Mouse (Mus musculus) forebrain, embryonic 14.5 days (tissue): ENCODE data around the gene H2al1c. TPM values are rescaled to one million over a fixed set of nuclear protein-coding genes. Genes with fewer than 3 reads are reported as not detected.
"Not testable (repeated sequence)": the region's sequence is repeated elsewhere in the genome, so short reads cannot be mapped to it uniquely, and the experiment has no call there.

Experiments
- ATAC-seq: fragments of 200-750 bp; cut with Nextera tagmentation; 2 replicates; pipeline ENCODE4 v1.8.0; 2017; ENCODE audit warnings: mild to moderate bottlenecking, moderate library complexity
- DNase-seq: peaks from one replicate; pipeline ENCODE4 v3.0.0-alpha.2; 2015; ENCODE audit warnings: low spot score
- H3K27ac ChIP-seq: fragments of 300-500 bp; sonication (generic); 2 replicates; pipeline ENCODE4 v1.5.1; 2014; ENCODE audit warnings: low read depth, mild to moderate bottlenecking, control low read depth, low read length, moderate library complexity
- H3K27me3 ChIP-seq: fragments of 300-500 bp; sonication (generic); replicated peaks from 2 replicates; pipeline ENCODE4 v1.6.1; 2014; ENCODE audit warnings: low read length, control low read depth, mixed read lengths; ENCODE audit not compliant: control insufficient read depth, insufficient read depth
- H3K36me3 ChIP-seq: fragments of 300-500 bp; sonication (generic); 2 replicates; pipeline ENCODE4 v1.6.1; 2014; ENCODE audit warnings: low read length, control low read depth; ENCODE audit not compliant: control insufficient read depth, insufficient read depth
- H3K4me1 ChIP-seq: fragments of 300-500 bp; sonication (generic); 2 replicates; pipeline ENCODE4 v1.6.1; 2014; ENCODE audit warnings: antibody characterized with exemption, low read length, control low read depth; ENCODE audit not compliant: control insufficient read depth, insufficient read depth
- H3K4me2 ChIP-seq: fragments of 300-500 bp; sonication (generic); 2 replicates; pipeline ENCODE4 v1.6.1; 2014; ENCODE audit warnings: mild to moderate bottlenecking, control low read depth, low read length
- H3K4me3 ChIP-seq: fragments of 300-500 bp; sonication (generic); 2 replicates; pipeline ENCODE4 v1.5.1; 2014; ENCODE audit warnings: low read depth, low read length, control low read depth
- H3K9ac ChIP-seq: fragments of 300-500 bp; sonication (generic); 2 replicates; pipeline ENCODE4 v1.6.1; 2014; ENCODE audit warnings: mild to moderate bottlenecking, low read length, control low read depth, moderate library complexity
- H3K9me3 ChIP-seq: fragments of 300-500 bp; sonication (generic); replicated peaks from 2 replicates; pipeline ENCODE4 v1.6.1; 2016; ENCODE audit warnings: low read length, control low read depth, mixed read lengths; ENCODE audit not compliant: control insufficient read depth
- WGBS: fragments of 180-500 bp; shearing (Covaris S2); extraction: QIAGEN DNeasy Blood & Tissue Kit; methylation state at CpG from one replicate; pipeline ENCODE4 v1.1.7; 2014; 5-methylcytosine and 5-hydroxymethylcytosine counted together
- polyA plus RNA-seq: library from polyadenylated mRNA; unstranded; fragments of >200 nt; fragmentation: Nextera tagmentation; extraction: Ambion mirVana; gene quantifications from 2 replicates; pipeline ENCODE4 v1.2.1, GENCODE M21; 2014

Gene H2al1c
- polyA plus RNA-seq, 1 experiment from 2014 or later: not detected

- ATAC-seq, H3K27ac ChIP-seq, H3K4me2 ChIP-seq, DNase-seq, H3K27me3 ChIP-seq, H3K4me1 ChIP-seq, H3K9ac ChIP-seq, H3K4me3 ChIP-seq, H3K9me3 ChIP-seq, H3K36me3 ChIP-seq: not testable (repeated sequence)
- no CpG with 5 or more reads among the region's 3 CpGs for WGBS
Observed at GRCm38 (mm10) chrX:11298957-11299356, 6.5 kb upstream of the H2al1c start, which contains the start of gene H2al1a. Gene H2al1a (plus strand): TSS chrX:11299257.

- not testable (repeated sequence) for H3K4me3 ChIP-seq, ATAC-seq
Observed at GRCm38 (mm10) chrX:11302132-11302531, 3.3 kb upstream of the H2al1c start, which contains the start of gene H2al1b. Gene H2al1b (plus strand): TSS chrX:11302432.

GRCm38 (mm10) chrX:11308524-11308923, 3.1 kb downstream of the H2al1c start, which contains the start of gene H2al1d:
Gene H2al1d (plus strand): TSS chrX:11308824.
- H3K9me3 ChIP-seq, H3K27ac ChIP-seq, H3K36me3 ChIP-seq, H3K4me3 ChIP-seq, DNase-seq, ATAC-seq, H3K9ac ChIP-seq, H3K4me1 ChIP-seq, H3K4me2 ChIP-seq, H3K27me3 ChIP-seq: not testable (repeated sequence)
- WGBS: no CpG with 5 or more reads among the region's 6 CpGs

More at GRCm38 (mm10) chrX:11302132-11302531, 3.3 kb upstream of the H2al1c start, which contains the start of gene H2al1b:
- WGBS: 85% methylated on average over 1 of the region's 3 CpGs
- H3K4me2 ChIP-seq, H3K9me3 ChIP-seq, H3K27me3 ChIP-seq, H3K9ac ChIP-seq, DNase-seq, H3K4me1 ChIP-seq, H3K36me3 ChIP-seq, H3K27ac ChIP-seq: not testable (repeated sequence)

- no CpG with 5 or more reads among the region's 3 CpGs for WGBS
- not testable (repeated sequence) for H3K4me1 ChIP-seq, H3K27me3 ChIP-seq, ATAC-seq, H3K4me3 ChIP-seq, H3K27ac ChIP-seq, H3K9me3 ChIP-seq, DNase-seq, H3K9ac ChIP-seq, H3K36me3 ChIP-seq, H3K4me2 ChIP-seq
Observed at GRCm38 (mm10) chrX:11311634-11312033, 6.2 kb downstream of the H2al1c start, which contains the start of gene H2al1e. Gene H2al1e (plus strand): TSS chrX:11311934.

GRCm38 (mm10) chrX:11314858-11315257, 9.4 kb downstream of the H2al1c start, which contains the start of gene H2al1f:
Gene H2al1f (plus strand): TSS chrX:11315158.
- not testable (repeated sequence) for H3K36me3 ChIP-seq, H3K27ac ChIP-seq, H3K9me3 ChIP-seq, H3K27me3 ChIP-seq, DNase-seq, H3K4me1 ChIP-seq, H3K4me2 ChIP-seq, H3K4me3 ChIP-seq, H3K9ac ChIP-seq, ATAC-seq
- WGBS: no CpG with 5 or more reads among the region's 6 CpGs

- H3K9ac ChIP-seq, H3K36me3 ChIP-seq, H3K27ac ChIP-seq, H3K4me2 ChIP-seq, H3K27me3 ChIP-seq, H3K4me3 ChIP-seq, H3K4me1 ChIP-seq, ATAC-seq, H3K9me3 ChIP-seq, DNase-seq: not testable (repeated sequence)
- no CpG with 5 or more reads among the region's 3 CpGs for WGBS
Observed at GRCm38 (mm10) chrX:11317956-11318355, 12.5 kb downstream of the H2al1c start, which contains the start of gene H2al1g. Gene H2al1g (plus strand): TSS chrX:11318256.

- not testable (repeated sequence) for ATAC-seq, H3K27me3 ChIP-seq, H3K9ac ChIP-seq, DNase-seq, H3K36me3 ChIP-seq, H3K4me1 ChIP-seq, H3K27ac ChIP-seq, H3K4me2 ChIP-seq, H3K9me3 ChIP-seq, H3K4me3 ChIP-seq
- WGBS: no CpG with 5 or more reads among the region's 6 CpGs
Observed at GRCm38 (mm10) chrX:11321192-11321591, 15.7 kb downstream of the H2al1c start, which contains the start of gene H2al1h. Gene H2al1h (plus strand): TSS chrX:11321492.

GRCm38 (mm10) chrX:11324359-11324758, 18.9 kb downstream of the H2al1c start, which contains the start of gene H2al1i:
Gene H2al1i (plus strand): TSS chrX:11324659.
- H3K27ac ChIP-seq, H3K9ac ChIP-seq, H3K4me2 ChIP-seq, H3K36me3 ChIP-seq, H3K4me1 ChIP-seq, H3K27me3 ChIP-seq, H3K4me3 ChIP-seq, H3K9me3 ChIP-seq, ATAC-seq, DNase-seq: not testable (repeated sequence)
- no CpG with 5 or more reads among the region's 5 CpGs for WGBS

GRCm38 (mm10) chrX:11327522-11327921, 22.1 kb downstream of the H2al1c start, which contains the start of gene H2al1j:
Gene H2al1j (plus strand): TSS chrX:11327822.
- H3K9me3 ChIP-seq, H3K36me3 ChIP-seq, H3K9ac ChIP-seq, H3K4me3 ChIP-seq, H3K4me1 ChIP-seq, H3K4me2 ChIP-seq, H3K27ac ChIP-seq, DNase-seq, H3K27me3 ChIP-seq, ATAC-seq: not testable (repeated sequence)
- WGBS: 89% methylated on average over 2 of the region's 2 CpGs
